Mouse (Mus musculus): ENCODE data around the gene Pfkfb1. TPM values are rescaled to one million over a fixed set of nuclear protein-coding genes. Genes with fewer than 3 reads are reported as not detected.

The Pfkfb1 gene
- total RNA-seq (2022), result 10 to 100 TPM in 2 of 4 experiments, 1 to 10 TPM in 2; 6.5 to 13.2 (median 8.9) TPM

GRCm38 (mm10) chrX:150588023-150588764, at the start of gene Pfkfb1:
TSS of gene Pfkfb1 (plus strand) at chrX:150588229.
- DNase-seq, result peak; percentile 78

- DNase-seq, result no peak
These were observed 47.9 kb upstream of the Pfkfb1 start for GRCm38 (mm10) chrX:150540111-150540510.

GRCm38 (mm10) chrX:150541684-150542083, 46.3 kb upstream of the Pfkfb1 start:
- DNase-seq, result no peak

GRCm38 (mm10) chrX:150547239-150547638, 40.8 kb upstream of the Pfkfb1 start, which contains the start of gene Alas2:
TSS of gene Alas2 (plus strand) at chrX:150547375.
- no peak for DNase-seq

- DNase-seq, result no peak
These were observed 38.4 kb upstream of the Pfkfb1 start for GRCm38 (mm10) chrX:150549639-150550038.

GRCm38 (mm10) chrX:150551986-150552385, 36.0 kb upstream of the Pfkfb1 start:
- DNase-seq, result no peak

GRCm38 (mm10) chrX:150554032-150554431, 34.0 kb upstream of the Pfkfb1 start:
- DNase-seq, result no peak

GRCm38 (mm10) chrX:150564644-150565357, 23.2 kb upstream of the Pfkfb1 start:
- DNase-seq, result no peak

GRCm38 (mm10) chrX:150581921-150582320, 6.1 kb upstream of the Pfkfb1 start:
- DNase-seq, result no peak

GRCm38 (mm10) chrX:150585116-150585515, 2.9 kb upstream of the Pfkfb1 start:
- DNase-seq, result no peak

- no peak for DNase-seq
These were observed 1.7 kb downstream of the Pfkfb1 start, which contains the start of gene Apex2 for GRCm38 (mm10) chrX:150589696-150590095. TSS of gene Apex2 (minus strand) at chrX:150589868.

- no peak for DNase-seq
These were observed 5.4 kb downstream of the Pfkfb1 start for GRCm38 (mm10) chrX:150593266-150594035.

- DNase-seq, result no peak
These were observed 6.1 kb downstream of the Pfkfb1 start for GRCm38 (mm10) chrX:150594176-150594575.

GRCm38 (mm10) chrX:150595016-150595760, 7.2 kb downstream of the Pfkfb1 start:
- DNase-seq, result no peak

GRCm38 (mm10) chrX:150598882-150599281, 10.9 kb downstream of the Pfkfb1 start:
- no peak for DNase-seq

- DNase-seq, result no peak
These were observed 48.4 kb downstream of the Pfkfb1 start for GRCm38 (mm10) chrX:150636421-150636820.

- no peak for DNase-seq
These were observed 68.3 kb downstream of the Pfkfb1 start for GRCm38 (mm10) chrX:150656122-150656907.

- DNase-seq, result no peak
These were observed 69.1 kb downstream of the Pfkfb1 start, which contains the start of gene Tro for GRCm38 (mm10) chrX:150656908-150657796. TSS of gene Tro (minus strand) at chrX:150657583.

- DNase-seq, result no peak
These were observed 69.7 kb downstream of the Pfkfb1 start for GRCm38 (mm10) chrX:150657797-150658118.

GRCm38 (mm10) chrX:150662809-150663208, 74.8 kb downstream of the Pfkfb1 start:
- no peak for DNase-seq

Measured in adrenal gland, adult 8-10 months (tissue).